Mouse (Mus musculus) leukemia stem cell, adult 10-12 weeks (primary cell): ENCODE data around the gene Bicdl1. TPM values are rescaled to one million over a fixed set of nuclear protein-coding genes. Genes with fewer than 3 reads are reported as not detected.

Source experiments
- polyA plus RNA-seq: library from polyadenylated mRNA; stranded (reverse); fragments of >175 nt; gene quantifications from 2 replicates; pipeline ENCODE4 v1.2.3, GENCODE M21; 2012; ENCODE audit warnings: low replicate concordance

Bicdl1 gene
- polyA plus RNA-seq: 5.1 and 8.2 TPM in 2 replicates

DNA sequence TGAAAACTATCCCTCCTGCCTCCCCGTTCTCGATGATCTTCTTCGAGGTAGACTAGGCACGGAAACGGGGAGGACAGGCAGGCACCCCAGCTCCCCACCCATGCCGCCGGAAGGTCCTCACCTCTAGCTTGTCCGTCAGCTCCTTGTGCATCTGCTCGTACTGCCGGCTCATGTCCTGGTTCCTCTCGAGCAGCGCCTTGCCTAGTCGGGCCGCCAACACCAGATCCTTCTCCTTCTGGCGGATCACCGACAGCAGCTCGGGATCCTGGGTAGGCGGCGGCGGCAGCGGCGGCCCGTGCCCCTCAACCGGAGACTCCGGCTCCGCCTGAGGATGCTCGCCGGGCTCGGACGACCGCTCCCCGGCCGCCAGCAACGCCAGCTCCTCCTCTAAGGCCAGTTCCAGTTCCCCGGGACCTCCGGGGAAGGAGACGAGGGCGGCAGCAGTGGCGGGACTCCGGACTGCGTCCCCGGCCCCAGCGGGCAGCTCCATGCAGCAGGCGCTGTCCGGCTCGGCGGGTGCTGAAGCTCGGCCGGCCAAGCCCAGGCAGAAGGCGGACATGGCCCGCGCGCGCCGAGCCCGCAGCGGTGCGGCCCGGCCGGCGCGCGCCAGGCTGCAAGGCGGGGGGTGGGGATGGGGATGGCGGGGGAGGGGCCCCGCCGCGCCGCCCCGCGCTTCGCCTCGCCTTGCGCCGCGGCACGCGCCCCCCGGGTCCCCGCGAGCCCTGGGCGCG, at the start of gene Bicdl1:
Bicdl1 (minus strand) TSS at position 621 of the 731 bp plus-strand sequence.

DNA sequence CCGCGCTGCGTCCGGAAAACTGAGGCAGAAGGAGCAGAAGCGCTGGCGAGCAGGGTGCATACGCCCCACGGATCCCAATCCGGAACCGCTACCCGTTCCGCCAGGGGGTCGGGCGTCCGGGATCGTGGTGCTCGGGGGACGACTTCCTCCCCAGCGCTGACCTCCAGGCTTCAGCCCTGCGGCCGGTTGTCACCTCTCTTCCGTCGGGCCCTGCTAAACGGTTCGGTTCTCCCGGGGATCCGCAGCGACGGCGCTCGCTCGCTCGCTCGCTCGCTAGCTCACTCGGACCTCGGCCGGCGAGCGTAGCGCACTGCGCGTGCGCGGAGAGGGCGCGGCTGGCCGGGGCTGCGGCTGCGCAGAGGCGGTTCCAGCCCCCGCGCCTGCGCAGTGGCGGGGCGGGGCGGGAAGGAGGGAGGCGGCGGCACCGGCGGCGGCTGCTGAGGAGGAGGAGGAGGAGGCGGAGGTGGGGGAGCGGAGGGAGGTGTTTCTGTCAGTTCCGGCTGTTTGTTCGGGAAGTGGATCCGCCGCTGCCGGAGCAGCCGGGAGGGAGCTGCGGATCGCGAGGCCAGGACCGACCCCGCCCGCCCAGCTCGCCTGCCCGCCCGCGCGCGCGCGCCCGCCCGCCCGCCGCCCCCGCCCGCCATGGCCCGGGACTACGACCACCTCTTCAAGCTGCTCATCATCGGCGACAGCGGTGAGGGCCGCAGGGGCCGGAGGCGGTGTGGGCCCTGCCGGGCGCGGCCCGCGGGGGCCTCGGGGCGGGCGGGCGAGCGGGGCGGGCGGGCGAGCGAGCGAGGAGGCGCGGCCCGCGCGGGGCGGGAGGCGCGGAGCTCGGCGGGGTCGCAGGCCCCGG, 99.7 kb downstream of the Bicdl1 start, which contains the start of gene Rab35:
Rab35 (plus strand) TSS at position 404 of the 853 bp plus-strand sequence.

Other genes with a start within 250 kb of the Bicdl1 start
- gene Sirt4, start 246.9 kb downstream of the Bicdl1 start, polyA plus RNA-seq: 8.7 and 11.7 TPM in 2 replicates
- 64.3 and 85.1 TPM in 2 replicates for gene Pxn, start 224.9 kb downstream of the Bicdl1 start, polyA plus RNA-seq
- gene Rplp0, start 172.2 kb downstream of the Bicdl1 start, polyA plus RNA-seq: 464 and 832 TPM in 2 replicates
- gene Gcn1l1, start 166.4 kb downstream of the Bicdl1 start, polyA plus RNA-seq: 82.7 and 92.8 TPM in 2 replicates
- 42.1 and 124 TPM in 2 replicates for gene Rab35, start 99.7 kb downstream of the Bicdl1 start, polyA plus RNA-seq
- 70.8 and 78.6 TPM in 2 replicates for gene Cit, start 113.7 kb upstream of the Bicdl1 start, polyA plus RNA-seq